Mouse (Mus musculus): ENCODE results near the gene Olfr1110.
"Not testable (repeated sequence)": the region's sequence is repeated elsewhere in the genome, so short reads cannot be mapped to it uniquely, and the experiment has no call there.

Olfr1110 gene

DNA sequence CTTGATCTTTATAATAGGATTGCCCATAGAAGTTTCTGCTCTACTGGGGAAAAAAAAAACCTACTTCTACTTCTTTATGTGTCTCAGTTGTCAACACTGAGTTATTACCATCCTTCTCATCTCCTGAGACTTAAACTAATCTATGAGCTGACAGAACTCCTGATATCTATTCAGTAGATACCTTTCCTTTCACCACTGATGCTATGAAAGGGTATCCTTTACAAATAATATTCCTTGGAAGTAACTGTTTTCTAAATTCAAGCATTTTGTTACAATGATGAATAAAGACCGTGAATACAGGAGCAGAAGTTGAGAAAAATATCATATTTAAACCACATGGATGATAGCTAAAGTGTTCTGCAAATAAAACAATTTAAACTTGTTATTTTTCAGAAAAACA is at the start of gene Olfr1110:
Gene Olfr1110 (minus strand): TSS at position 101 of the 400 bp plus-strand sequence.
- no peak for DNase-seq (ENCODE audit: low spot score)

DNA sequence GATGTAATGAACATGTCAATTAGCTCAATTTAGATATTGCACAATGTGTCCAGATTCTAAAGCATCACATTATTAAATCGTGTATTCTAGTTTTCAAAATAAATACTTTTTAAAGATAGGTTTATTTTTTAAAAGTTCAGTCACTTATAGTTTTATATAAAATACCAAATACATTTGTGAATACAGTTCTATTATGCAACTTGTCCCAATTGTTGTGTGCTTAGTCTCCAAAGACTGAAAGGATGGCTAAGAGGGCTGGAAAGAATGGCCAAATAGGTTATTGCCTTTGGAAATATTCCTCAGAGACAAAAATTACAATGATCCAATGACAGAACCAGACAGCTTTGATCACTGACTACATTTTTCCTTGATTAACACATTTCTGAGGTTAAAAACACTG is 47.4 kb upstream of the Olfr1110 start, which contains the start of gene Olfr1112:
Gene Olfr1112 (plus strand): TSS at position 301 of the 400 bp plus-strand sequence.
- DNase-seq (ENCODE audit: low spot score) = no peak

GRCm38 (mm10) chr2:87167731-87168130 is 27.6 kb upstream of the Olfr1110 start:
- DNase-seq (ENCODE audit: low spot score) = not testable (repeated sequence)

DNA sequence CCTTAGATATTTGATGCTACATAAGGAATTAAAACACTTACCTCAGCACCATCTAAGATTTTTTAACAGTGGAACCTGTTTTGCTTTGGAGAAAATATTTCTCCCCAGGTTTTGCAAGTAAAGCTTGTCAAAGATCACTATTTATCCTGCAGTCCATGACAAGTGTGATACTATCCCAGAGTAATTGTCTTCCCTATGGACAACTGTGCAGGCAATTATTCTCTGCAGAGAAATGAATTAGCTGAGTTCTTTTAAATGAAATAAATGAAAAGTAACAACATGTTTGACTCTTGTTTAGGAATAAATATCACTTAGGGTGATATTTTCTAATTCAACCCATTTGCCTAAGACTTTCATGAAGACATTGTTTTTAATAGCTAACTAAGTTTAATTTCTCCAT is 12.4 kb upstream of the Olfr1110 start, which contains the start of gene Olfr1111:
Gene Olfr1111 (minus strand): TSS at position 101 of the 400 bp plus-strand sequence.
- no peak for DNase-seq (ENCODE audit: low spot score)

DNA sequence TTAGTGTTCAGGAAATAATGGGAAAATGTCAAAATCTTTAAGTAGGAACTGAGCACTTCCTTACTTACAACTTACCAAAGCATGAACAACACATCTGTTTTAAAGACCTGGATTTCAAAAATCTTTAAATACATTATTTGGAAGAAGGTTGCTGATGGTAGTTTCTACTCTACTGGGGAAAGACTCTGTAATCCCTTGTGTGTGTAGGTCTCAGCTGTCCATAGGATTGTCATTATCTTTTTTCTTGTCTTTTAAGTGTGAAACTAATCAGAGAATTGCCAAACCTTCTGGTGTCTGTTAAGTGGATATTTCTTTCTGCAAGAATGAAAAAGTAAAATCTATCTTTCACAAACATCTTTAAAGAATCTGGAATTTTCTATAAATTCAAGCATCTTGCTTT is 25.6 kb downstream of the Olfr1110 start, which contains the start of gene Olfr259:
Gene Olfr259 (minus strand): TSS at position 101 of the 400 bp plus-strand sequence.
- no peak for DNase-seq (ENCODE audit: low spot score)

DNA sequence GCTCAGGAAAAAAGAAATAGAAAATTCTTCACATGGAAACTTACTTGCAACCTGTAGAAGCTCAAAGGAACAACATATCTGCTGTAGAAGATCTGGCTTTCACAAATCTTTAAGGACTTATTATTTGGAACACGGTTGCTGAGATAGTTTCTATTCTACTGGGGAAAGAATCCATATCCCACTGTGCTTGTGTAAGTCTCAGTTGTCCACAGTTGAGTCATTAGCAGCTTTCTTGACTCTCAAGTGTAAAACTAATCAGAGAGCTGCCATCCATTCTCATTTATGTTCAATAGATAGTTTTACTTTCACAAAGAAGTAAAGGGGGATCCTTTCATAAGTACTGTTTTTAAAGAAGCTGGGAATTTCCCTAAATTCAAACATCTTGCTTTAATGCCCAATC is 44.2 kb downstream of the Olfr1110 start, which contains the start of gene Olfr1109:
Gene Olfr1109 (minus strand): TSS at position 101 of the 400 bp plus-strand sequence.
- DNase-seq (ENCODE audit: low spot score) = no peak

Data from ovary, postnatal 14 days (tissue).